Mouse (Mus musculus): Measurements from ENCODE around the gene Brap. TPM values are rescaled to one million over a fixed set of nuclear protein-coding genes. Genes with fewer than 3 reads are reported as not detected.
A peak's percentile ranks its signal among the peaks of the same experiment; 100 is the strongest.

The Brap gene
- polyA plus RNA-seq, 1 experiment from 2014 or later: 22.1 TPM

DNA sequence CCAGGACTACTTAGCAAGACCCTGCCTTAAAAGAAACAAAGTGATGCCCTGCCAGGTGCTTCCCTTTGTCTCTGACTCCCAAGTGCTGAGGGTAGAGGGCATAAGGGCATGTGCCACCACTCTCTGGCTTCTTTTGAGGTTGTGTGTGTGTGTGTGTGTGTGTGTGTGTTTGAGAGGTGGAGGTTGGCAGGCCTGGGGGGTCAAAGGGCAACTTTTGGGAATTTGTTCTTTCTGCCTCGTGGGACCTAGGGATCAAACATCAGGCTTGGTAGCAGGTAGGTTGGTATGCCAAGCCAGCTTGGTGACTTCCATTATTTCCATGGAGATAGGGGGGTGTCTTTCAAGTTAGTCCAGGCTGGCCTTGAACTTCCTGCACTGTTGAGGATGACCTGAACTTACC is 43.0 kb downstream of the Brap start:
- Histone ChIP-seq H3K9me3 (replicated peaks) (no peaks in the 10 kb centered on the region), H3K4me2 (no peak overlapping the region), H3K4me3 (replicated peaks) (no peak overlapping the region), H3K4me1 (replicated peaks) (peaks cover 61% of the 10 kb centered on the region), H3K9ac (no peak overlapping the region), H3K27ac (replicated peaks) (no peak overlapping the region), H3K36me3 (replicated peaks) (no peaks in the 10 kb centered on the region), H3K27me3 (no peaks in the 10 kb centered on the region)
- ATAC-seq (ENCODE audit: insufficient read depth): no peak
- 56% methylated on average over 1 of the region's 1 CpGs for WGBS (ENCODE audit: insufficient replicate concordance)

GRCm38 (mm10) chr5:121704512-121705248 is 44.3 kb downstream of the Brap start:
- Histone ChIP-seq H3K27me3 (no peaks in the 10 kb centered on the region), H3K27ac (replicated peaks) (peak overlapping the region; percentile 45; the same call in 1 of the 2 replicates), H3K9ac (no peak overlapping the region), H3K4me3 (replicated peaks) (0 out of 2 replicates have a peak overlapping the region, but pooled peaks have one; percentile 7), H3K36me3 (replicated peaks) (no peaks in the 10 kb centered on the region), H3K9me3 (replicated peaks) (no peaks in the 10 kb centered on the region), H3K4me2 (peak overlapping the region; percentile 58), H3K4me1 (replicated peaks) (peaks cover 56% of the 10 kb centered on the region)
- WGBS (ENCODE audit: insufficient replicate concordance): 10% methylated on average over 20 of the region's 20 CpGs
- ATAC-seq (ENCODE audit: insufficient read depth): no peak

- H3K4me1 ChIP-seq (replicated peaks): peaks cover 46% of the 10 kb centered on the region
- no peak for ATAC-seq (ENCODE audit: insufficient read depth)
- no peak overlapping the region; the same call in 1 of the 2 replicates for H3K9ac ChIP-seq
- H3K4me2 ChIP-seq: peak overlapping the region; percentile 99
- H3K36me3 ChIP-seq (replicated peaks): no peaks in the 10 kb centered on the region
- 64% methylated on average over 2 of the region's 2 CpGs for WGBS (ENCODE audit: insufficient replicate concordance)
- peak overlapping the region; percentile 97; the same call in 1 of the 2 replicates for H3K4me3 ChIP-seq (replicated peaks)
- no peaks in the 10 kb centered on the region for H3K27me3 ChIP-seq
- H3K9me3 ChIP-seq (replicated peaks): no peaks in the 10 kb centered on the region
- peak overlapping the region; percentile 35 for H3K27ac ChIP-seq (replicated peaks)
Observed at GRCm38 (mm10) chr5:121710402-121710801, 50.0 kb downstream of the Brap start.

DNA sequence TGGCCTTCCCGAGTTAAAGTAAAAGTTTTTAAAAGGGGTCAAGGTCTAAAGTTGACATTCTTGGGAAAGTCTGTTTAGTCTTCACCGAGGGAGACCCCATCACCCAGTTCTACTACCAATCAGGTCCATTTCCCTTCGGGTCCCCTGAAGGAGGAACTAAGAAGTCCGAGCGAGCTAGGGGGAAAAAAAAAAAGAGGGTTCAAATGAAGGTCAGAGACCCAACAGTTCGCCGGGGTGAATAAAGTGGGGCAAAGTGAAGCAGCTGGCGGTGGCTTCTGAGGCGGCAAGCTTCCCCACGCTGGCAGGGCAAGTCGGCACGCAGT is 50.4 kb downstream of the Brap start:
- WGBS (ENCODE audit: insufficient replicate concordance): under 1% methylated on average over 12 of the region's 12 CpGs
- ATAC-seq (ENCODE audit: insufficient read depth): no peak
- Histone ChIP-seq H3K36me3 (replicated peaks) (no peaks in the 10 kb centered on the region), H3K27me3 (no peaks in the 10 kb centered on the region), H3K9ac (peak overlapping the region; percentile 98), H3K4me1 (replicated peaks) (peaks cover 49% of the 10 kb centered on the region), H3K4me2 (peak overlapping the region; percentile 99), H3K9me3 (replicated peaks) (no peaks in the 10 kb centered on the region), H3K27ac (replicated peaks) (peak overlapping the region; percentile 93), H3K4me3 (replicated peaks) (peak overlapping the region; percentile 97)

DNA sequence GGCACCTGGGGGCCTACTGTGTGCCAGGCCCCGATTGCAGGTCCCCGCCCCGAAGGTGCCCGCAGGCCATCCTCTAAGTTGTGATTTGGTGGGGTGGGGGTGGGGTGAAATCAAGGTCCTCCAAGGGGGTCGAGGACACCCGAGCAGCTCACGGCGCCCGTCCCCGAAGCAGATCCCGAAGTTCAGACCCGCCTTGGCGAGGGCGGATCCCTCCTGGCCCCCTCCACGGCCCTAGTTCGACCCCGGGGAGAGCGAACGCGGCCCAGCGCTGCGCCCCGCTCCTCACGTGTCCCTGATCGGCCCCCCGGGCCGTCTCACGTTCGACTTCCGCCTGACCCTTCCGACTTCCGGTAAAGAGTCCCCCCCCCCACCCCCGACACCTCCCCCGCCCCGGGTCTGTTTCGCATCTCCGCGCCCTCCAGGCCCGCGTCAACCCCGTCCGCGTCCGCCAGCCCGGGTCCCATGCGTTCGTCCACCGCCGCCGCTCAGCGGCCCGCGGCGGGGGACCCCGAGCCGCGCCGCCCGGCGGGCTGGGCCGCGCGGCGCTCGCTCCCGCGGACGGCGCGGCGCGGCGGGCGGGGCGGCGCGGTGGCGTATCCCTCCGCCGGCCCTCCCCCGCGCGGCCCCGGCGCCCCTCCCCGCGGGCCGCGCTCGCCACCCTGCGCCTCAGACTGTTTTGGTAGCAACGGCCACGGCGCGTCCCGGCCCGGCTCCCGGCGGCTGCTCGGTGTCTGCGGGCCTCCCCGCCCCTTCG is 51.0 kb downstream of the Brap start, which contains the start of gene Atxn2:
TSS of gene Atxn2 (plus strand) at position 164 of the 754 bp plus-strand sequence.
- under 1% methylated on average over 98 of the region's 103 CpGs for WGBS (ENCODE audit: insufficient replicate concordance)
- H3K36me3 ChIP-seq (replicated peaks): no peaks in the 10 kb centered on the region
- no peaks in the 10 kb centered on the region for H3K9me3 ChIP-seq (replicated peaks)
- H3K4me2 ChIP-seq: peak within 1 kb of the TSS; percentile 99
- peak within 1 kb of the TSS; percentile 98 for H3K9ac ChIP-seq
- no peaks in the 10 kb centered on the region for H3K27me3 ChIP-seq
- peaks cover 52% of the 10 kb centered on the region for H3K4me1 ChIP-seq (replicated peaks)
- H3K27ac ChIP-seq (replicated peaks): peak within 1 kb of the TSS; percentile 93
- H3K4me3 ChIP-seq (replicated peaks): peak within 1 kb of the TSS; percentile 97
- ATAC-seq (ENCODE audit: insufficient read depth): peak; percentile 85

DNA sequence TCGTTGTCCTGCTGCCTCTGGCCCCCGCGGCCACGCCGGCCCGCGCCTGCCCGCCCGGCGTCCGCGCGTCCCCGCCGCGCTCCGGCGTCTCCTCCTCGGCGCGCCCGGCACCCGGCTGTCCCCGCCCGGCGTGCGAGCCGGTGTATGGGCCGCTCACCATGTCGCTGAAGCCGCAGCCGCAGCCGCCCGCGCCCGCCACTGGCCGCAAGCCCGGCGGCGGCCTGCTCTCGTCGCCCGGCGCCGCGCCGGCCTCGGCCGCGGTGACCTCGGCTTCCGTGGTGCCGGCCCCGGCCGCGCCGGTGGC is 51.5 kb downstream of the Brap start:
- Histone ChIP-seq H3K27me3 (no peaks in the 10 kb centered on the region), H3K9me3 (replicated peaks) (no peaks in the 10 kb centered on the region), H3K4me2 (peak overlapping the region; percentile 99), H3K27ac (replicated peaks) (peak overlapping the region; percentile 93), H3K9ac (peak overlapping the region; percentile 98), H3K36me3 (replicated peaks) (no peaks in the 10 kb centered on the region), H3K4me1 (replicated peaks) (peaks cover 57% of the 10 kb centered on the region), H3K4me3 (replicated peaks) (peak overlapping the region; percentile 97)
- ATAC-seq (ENCODE audit: insufficient read depth): peak; percentile 69
- WGBS (ENCODE audit: insufficient replicate concordance): under 1% methylated on average over 56 of the region's 57 CpGs

GRCm38 (mm10) chr5:121712232-121712933 is 52.0 kb downstream of the Brap start:
- peak overlapping the region; percentile 97 for H3K4me3 ChIP-seq (replicated peaks)
- peak overlapping the region; percentile 98 for H3K9ac ChIP-seq
- peak overlapping the region; percentile 93 for H3K27ac ChIP-seq (replicated peaks)
- no peaks in the 10 kb centered on the region for H3K9me3 ChIP-seq (replicated peaks)
- peaks cover 61% of the 10 kb centered on the region for H3K4me1 ChIP-seq (replicated peaks)
- ATAC-seq (ENCODE audit: insufficient read depth): peak; percentile 26; the same call in 1 of the 2 replicates
- WGBS (ENCODE audit: insufficient replicate concordance): under 1% methylated on average over 50 of the region's 66 CpGs
- H3K27me3 ChIP-seq: no peaks in the 10 kb centered on the region
- H3K4me2 ChIP-seq: peak overlapping the region; percentile 99
- no peaks in the 10 kb centered on the region for H3K36me3 ChIP-seq (replicated peaks)

DNA sequence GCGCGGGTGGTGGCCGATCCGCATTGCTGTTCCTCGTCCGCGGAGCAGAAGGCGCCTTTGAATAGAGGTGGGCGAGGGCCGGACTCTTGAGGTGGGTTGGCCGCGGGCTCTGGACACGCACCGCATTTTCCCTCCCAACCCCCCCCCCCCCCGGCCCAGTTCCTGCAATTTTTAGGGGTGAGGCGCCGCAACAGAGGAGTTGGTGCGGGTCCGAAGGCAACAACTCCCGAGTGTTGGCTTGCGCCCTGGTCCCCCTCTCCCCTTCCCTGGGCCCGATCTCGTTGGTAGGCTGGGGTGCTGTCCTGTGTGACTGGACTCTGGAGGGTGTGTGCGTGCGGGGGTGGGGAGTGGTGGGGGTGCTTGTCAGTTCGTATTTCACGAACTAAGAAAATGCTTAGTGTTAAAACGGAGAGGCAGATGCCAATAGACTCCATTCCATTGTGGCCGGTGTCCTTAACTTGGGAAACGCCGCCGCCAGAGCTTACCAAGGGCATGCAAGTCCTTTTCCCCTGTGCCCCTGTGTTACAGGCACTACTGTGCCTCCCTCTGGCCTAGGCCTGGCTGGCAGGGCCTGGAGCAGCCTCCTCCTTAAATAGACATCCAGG is 52.7 kb downstream of the Brap start:
- peaks cover 61% of the 10 kb centered on the region for H3K4me1 ChIP-seq (replicated peaks)
- peak overlapping the region; percentile 99 for H3K4me2 ChIP-seq
- WGBS (ENCODE audit: insufficient replicate concordance): 2% methylated on average over 30 of the region's 32 CpGs
- peak overlapping the region; percentile 98 for H3K9ac ChIP-seq
- peak overlapping the region; percentile 93 for H3K27ac ChIP-seq (replicated peaks)
- H3K27me3 ChIP-seq: no peaks in the 10 kb centered on the region
- peak overlapping the region; percentile 97 for H3K4me3 ChIP-seq (replicated peaks)
- H3K36me3 ChIP-seq (replicated peaks): no peaks in the 10 kb centered on the region
- no peaks in the 10 kb centered on the region for H3K9me3 ChIP-seq (replicated peaks)
- no peak for ATAC-seq (ENCODE audit: insufficient read depth)

DNA sequence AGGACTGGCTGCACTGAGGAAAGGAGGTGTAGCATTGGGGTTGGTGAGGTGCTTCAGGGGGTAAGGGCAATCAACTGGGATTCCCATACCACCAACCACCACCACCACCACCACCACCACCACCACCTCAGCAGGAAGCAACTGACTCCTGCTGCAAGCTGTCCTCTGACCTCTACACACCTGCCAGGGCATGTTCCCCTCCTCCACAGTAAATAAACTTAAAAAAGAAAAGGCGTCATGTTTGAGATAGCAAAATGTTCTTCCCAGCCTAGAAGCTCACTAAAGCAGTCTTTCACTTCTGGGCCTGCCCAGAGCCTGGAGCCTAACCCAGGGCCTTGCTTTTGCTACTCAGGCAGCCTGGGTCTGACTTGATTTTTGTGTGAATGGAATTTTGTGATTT is 54.0 kb downstream of the Brap start:
- no peaks in the 10 kb centered on the region for H3K27me3 ChIP-seq
- 0 out of 2 replicates have a peak overlapping the region, but pooled peaks have one; percentile 97 for H3K4me3 ChIP-seq (replicated peaks)
- ATAC-seq (ENCODE audit: insufficient read depth): no peak
- no peak overlapping the region for H3K9ac ChIP-seq
- H3K9me3 ChIP-seq (replicated peaks): no peaks in the 10 kb centered on the region
- WGBS (ENCODE audit: insufficient replicate concordance): 83% methylated on average over 1 of the region's 1 CpGs
- no peaks in the 10 kb centered on the region for H3K36me3 ChIP-seq (replicated peaks)
- peaks cover 70% of the 10 kb centered on the region for H3K4me1 ChIP-seq (replicated peaks)
- H3K4me2 ChIP-seq: peak overlapping the region; percentile 99
- peak overlapping the region; percentile 93 for H3K27ac ChIP-seq (replicated peaks)

- no peak for ATAC-seq (ENCODE audit: insufficient read depth)
- Histone ChIP-seq H3K4me1 (replicated peaks) (peaks cover 74% of the 10 kb centered on the region), H3K9ac (no peak overlapping the region), H3K27ac (replicated peaks) (no peak overlapping the region; the same call in 1 of the 2 replicates), H3K9me3 (replicated peaks) (no peaks in the 10 kb centered on the region), H3K4me3 (replicated peaks) (no peak overlapping the region), H3K36me3 (replicated peaks) (no peaks in the 10 kb centered on the region), H3K27me3 (no peaks in the 10 kb centered on the region), H3K4me2 (peak overlapping the region; percentile 21)
- WGBS (ENCODE audit: insufficient replicate concordance): 59% methylated on average over 6 of the region's 6 CpGs
Observed at GRCm38 (mm10) chr5:121714928-121715327, 54.6 kb downstream of the Brap start.
